Mouse (Mus musculus) hindbrain, embryonic 10.5 days (tissue): ENCODE data around the gene Heyl. TPM values are rescaled to one million over a fixed set of nuclear protein-coding genes. Genes with fewer than 3 reads are reported as not detected.

Experiments used
- DNase-seq: peaks from one replicate; pipeline ENCODE4 v3.0.0-alpha.2; 2017; ENCODE audit warnings: low spot score
- H3K27ac ChIP-seq: fragments of 300-500 bp; sonication (generic); 2 replicates; pipeline ENCODE4 v1.5.1; 2016; ENCODE audit warnings: mild to moderate bottlenecking, moderate library complexity
- H3K27me3 ChIP-seq: fragments of 300-500 bp; sonication (generic); 2 replicates; pipeline ENCODE4 v1.6.1; 2016; ENCODE audit warnings: mild to moderate bottlenecking; ENCODE audit not compliant: poor library complexity, insufficient read depth, severe bottlenecking
- H3K36me3 ChIP-seq: fragments of 300-500 bp; sonication (generic); 2 replicates; pipeline ENCODE4 v1.6.1; 2016; ENCODE audit warnings: mild to moderate bottlenecking, moderate library complexity
- H3K4me1 ChIP-seq: fragments of 300-500 bp; sonication (generic); replicated peaks from 2 replicates; pipeline ENCODE4 v1.6.1; 2016; ENCODE audit warnings: mild to moderate bottlenecking
- H3K4me3 ChIP-seq: fragments of 300-500 bp; sonication (generic); 2 replicates; pipeline ENCODE4 v1.5.1; 2016; ENCODE audit warnings: mild to moderate bottlenecking, moderate library complexity
- H3K9me3 ChIP-seq: fragments of 300-500 bp; sonication (generic); 2 replicates; pipeline ENCODE4 v1.6.1; 2016; ENCODE audit warnings: mild to moderate bottlenecking, moderate library complexity
- WGBS: fragments of 180-500 bp; shearing (Covaris S2); methylation state at CpG from one replicate; pipeline ENCODE4 v1.1.7; 2016; 5-methylcytosine and 5-hydroxymethylcytosine counted together
- polyA plus RNA-seq: library from polyadenylated mRNA; unstranded; fragments of >200 nt; fragmentation: Nextera tagmentation; extraction: Ambion mirVana; gene quantifications from 2 replicates; pipeline ENCODE4 v1.2.1, GENCODE M21; 2016

Heyl gene
- polyA plus RNA-seq, 1 experiment from 2014 or later: 11.5 TPM

GRCm38 (mm10) chr4:123237386-123238266 lies 4.3 kb downstream of the Heyl start:
- peak overlapping the region; percentile 73 for H3K27ac ChIP-seq
- H3K4me1 ChIP-seq: peaks cover 70% of the 10 kb centered on the region
- no peaks in the 10 kb centered on the region for H3K9me3 ChIP-seq
- H3K36me3 ChIP-seq: no peaks in the 10 kb centered on the region
- DNase-seq: peak; percentile 31
- H3K4me3 ChIP-seq: 0 out of 2 replicates have a peak overlapping the region, but pooled peaks have one; percentile 5
- peaks cover 91% of the 10 kb centered on the region for H3K27me3 ChIP-seq
- WGBS: 48% methylated on average over 6 of the region's 6 CpGs

- H3K4me3 ChIP-seq: peak overlapping the region; percentile 46
- peak overlapping the region; percentile 85 for H3K27ac ChIP-seq
- peaks cover 74% of the 10 kb centered on the region for H3K27me3 ChIP-seq
- no peaks in the 10 kb centered on the region for H3K9me3 ChIP-seq
- peaks cover 60% of the 10 kb centered on the region for H3K4me1 ChIP-seq
- H3K36me3 ChIP-seq: no peaks in the 10 kb centered on the region
- WGBS: 5% methylated on average over 58 of the region's 58 CpGs
- peak; percentile 77 for DNase-seq
These were observed 6.2 kb downstream of the Heyl start for GRCm38 (mm10) chr4:123239361-123240203.

- WGBS: 84% methylated on average over 7 of the region's 7 CpGs
- DNase-seq: no peak
- H3K9me3 ChIP-seq: no peaks in the 10 kb centered on the region
- H3K36me3 ChIP-seq: no peaks in the 10 kb centered on the region
- no peak overlapping the region for H3K27ac ChIP-seq
- no peak overlapping the region for H3K4me3 ChIP-seq
- peaks cover 39% of the 10 kb centered on the region for H3K4me1 ChIP-seq
- H3K27me3 ChIP-seq: peaks cover 10% of the 10 kb centered on the region
These were observed 12.9 kb downstream of the Heyl start for GRCm38 (mm10) chr4:123246221-123246620.

- DNase-seq: no peak
- Histone ChIP-seq H3K36me3 (no peaks in the 10 kb centered on the region), H3K4me3 (no peak overlapping the region), H3K27me3 (peaks cover 6% of the 10 kb centered on the region; the same call in 1 of the 2 replicates), H3K27ac (no peak overlapping the region), H3K9me3 (no peaks in the 10 kb centered on the region), H3K4me1 (peaks cover 39% of the 10 kb centered on the region)
- 91% methylated on average over 5 of the region's 5 CpGs for WGBS
These were observed 13.3 kb downstream of the Heyl start for GRCm38 (mm10) chr4:123246651-123247050.

GRCm38 (mm10) chr4:123247147-123247880 lies 14.0 kb downstream of the Heyl start:
- peaks cover 6% of the 10 kb centered on the region; the same call in 1 of the 2 replicates for H3K27me3 ChIP-seq
- WGBS: 62% methylated on average over 7 of the region's 7 CpGs
- H3K36me3 ChIP-seq: no peaks in the 10 kb centered on the region
- no peaks in the 10 kb centered on the region for H3K9me3 ChIP-seq
- H3K4me3 ChIP-seq: no peak overlapping the region
- no peak for DNase-seq
- H3K4me1 ChIP-seq: peaks cover 39% of the 10 kb centered on the region
- H3K27ac ChIP-seq: no peak overlapping the region

GRCm38 (mm10) chr4:123248971-123249567 lies 15.7 kb downstream of the Heyl start:
- H3K36me3 ChIP-seq: no peaks in the 10 kb centered on the region
- peak overlapping the region; percentile 24; the same call in 1 of the 2 replicates for H3K27ac ChIP-seq
- WGBS: 82% methylated on average over 7 of the region's 7 CpGs
- H3K4me1 ChIP-seq: peaks cover 35% of the 10 kb centered on the region
- DNase-seq: no peak
- no peak overlapping the region for H3K4me3 ChIP-seq
- H3K9me3 ChIP-seq: no peaks in the 10 kb centered on the region
- no peaks in the 10 kb centered on the region for H3K27me3 ChIP-seq

GRCm38 (mm10) chr4:123252214-123252613 lies 18.9 kb downstream of the Heyl start:
- WGBS: 97% methylated on average over 5 of the region's 5 CpGs
- DNase-seq: no peak

GRCm38 (mm10) chr4:123254617-123255016 lies 21.3 kb downstream of the Heyl start:
- Histone ChIP-seq H3K9me3 (no peaks in the 10 kb centered on the region), H3K27me3 (no peaks in the 10 kb centered on the region), H3K4me3 (no peak overlapping the region), H3K4me1 (no peaks in the 10 kb centered on the region), H3K27ac (no peak overlapping the region), H3K36me3 (no peaks in the 10 kb centered on the region)
- 29% methylated on average over 5 of the region's 5 CpGs for WGBS
- DNase-seq: no peak

More at GRCm38 (mm10) chr4:123252214-123252613, 18.9 kb downstream of the Heyl start:
- Histone ChIP-seq H3K9me3 (no peaks in the 10 kb centered on the region), H3K4me1 (peaks cover 16% of the 10 kb centered on the region), H3K27ac (no peak overlapping the region), H3K27me3 (no peaks in the 10 kb centered on the region), H3K36me3 (no peaks in the 10 kb centered on the region), H3K4me3 (no peak overlapping the region)

- Histone ChIP-seq H3K27ac (no peak overlapping the region), H3K36me3 (no peaks in the 10 kb centered on the region), H3K4me1 (peaks cover 16% of the 10 kb centered on the region; the same call in 1 of the 2 replicates), H3K27me3 (no peaks in the 10 kb centered on the region), H3K9me3 (no peaks in the 10 kb centered on the region), H3K4me3 (no peak overlapping the region)
- WGBS: 51% methylated on average over 8 of the region's 8 CpGs
- DNase-seq: no peak
These were observed 26.9 kb downstream of the Heyl start for GRCm38 (mm10) chr4:123260071-123260746.

GRCm38 (mm10) chr4:123261721-123262401 lies 28.5 kb downstream of the Heyl start, which contains the start of gene Pabpc4:
Gene Pabpc4 (plus strand): TSS chr4:123262351.
- H3K36me3 ChIP-seq: no peaks in the 10 kb centered on the region
- H3K9me3 ChIP-seq: no peaks in the 10 kb centered on the region
- H3K4me1 ChIP-seq: peaks cover 16% of the 10 kb centered on the region; the same call in 1 of the 2 replicates
- no peak within 1 kb of the TSS for H3K4me3 ChIP-seq
- WGBS: 78% methylated on average over 5 of the region's 5 CpGs
- H3K27me3 ChIP-seq: no peaks in the 10 kb centered on the region
- no peak within 1 kb of the TSS for H3K27ac ChIP-seq
- DNase-seq: no peak

- no peaks in the 10 kb centered on the region for H3K4me1 ChIP-seq
- no peaks in the 10 kb centered on the region for H3K27me3 ChIP-seq
- 91% methylated on average over 3 of the region's 3 CpGs for WGBS
- H3K4me3 ChIP-seq: no peak overlapping the region
- no peaks in the 10 kb centered on the region for H3K36me3 ChIP-seq
- H3K9me3 ChIP-seq: no peaks in the 10 kb centered on the region
- H3K27ac ChIP-seq: no peak overlapping the region
- DNase-seq: no peak
These were observed 37.7 kb downstream of the Heyl start for GRCm38 (mm10) chr4:123271063-123271462.
